Mouse (Mus musculus) heart, embryonic 16.5 days (tissue): ENCODE measurements around the gene Zfp385b. TPM values are rescaled to one million over a fixed set of nuclear protein-coding genes. Genes with fewer than 3 reads are reported as not detected.

Experiments used
- ATAC-seq: fragments of 200-750 bp; cut with Nextera tagmentation; replicated peaks from 2 replicates; pipeline ENCODE4 v1.8.0; 2017; ENCODE audit warnings: moderate number of reproducible peaks; ENCODE audit not compliant: insufficient read depth, low FRiP score; ENCODE audit errors: extremely low read depth
- H3K27ac ChIP-seq: fragments of 300-500 bp; sonication (generic); 2 replicates; pipeline ENCODE4 v1.5.1; 2014; ENCODE audit warnings: mild to moderate bottlenecking, low read length, control low read depth, moderate library complexity
- H3K27me3 ChIP-seq: fragments of 300-500 bp; sonication (generic); 2 replicates; pipeline ENCODE4 v1.6.1; 2014; ENCODE audit warnings: low read length, mixed read lengths; ENCODE audit not compliant: control insufficient read depth, insufficient read depth
- H3K36me3 ChIP-seq: fragments of 300-500 bp; sonication (generic); 2 replicates; pipeline ENCODE4 v1.6.1; 2014; ENCODE audit not compliant: control insufficient read depth, insufficient read depth
- H3K4me1 ChIP-seq: fragments of 300-500 bp; sonication (generic); 2 replicates; pipeline ENCODE4 v1.6.1; 2014; ENCODE audit warnings: low read length, mixed read lengths; ENCODE audit not compliant: control insufficient read depth, insufficient read depth
- H3K4me2 ChIP-seq: fragments of 300-500 bp; sonication (generic); 2 replicates; pipeline ENCODE4 v1.6.1; 2014; ENCODE audit warnings: low read depth, mild to moderate bottlenecking, control low read depth, low read length
- H3K4me3 ChIP-seq: fragments of 300-500 bp; sonication (generic); 2 replicates; pipeline ENCODE4 v1.5.1; 2014; ENCODE audit warnings: mild to moderate bottlenecking, control low read depth, low read length
- H3K9ac ChIP-seq: fragments of 300-500 bp; sonication (generic); 2 replicates; pipeline ENCODE4 v1.6.1; 2014; ENCODE audit warnings: low read length, control low read depth
- H3K9me3 ChIP-seq: fragments of 300-500 bp; sonication (generic); replicated peaks from 2 replicates; pipeline ENCODE4 v1.6.1; 2016; ENCODE audit warnings: low read length; ENCODE audit not compliant: control insufficient read depth
- WGBS: fragments of 180-500 bp; shearing (Covaris S2); extraction: QIAGEN DNeasy Blood & Tissue Kit; methylation state at CpG from one replicate; pipeline ENCODE4 v1.1.7; 2014; 5-methylcytosine and 5-hydroxymethylcytosine counted together
- polyA plus RNA-seq: library from polyadenylated mRNA; unstranded; fragments of >200 nt; fragmentation: Nextera tagmentation; extraction: Ambion mirVana; gene quantifications from 2 replicates; pipeline ENCODE4 v1.2.1, GENCODE M21; 2015

The Zfp385b gene
- polyA plus RNA-seq, 1 experiment from 2014 or later, result 3.8 TPM

DNA sequence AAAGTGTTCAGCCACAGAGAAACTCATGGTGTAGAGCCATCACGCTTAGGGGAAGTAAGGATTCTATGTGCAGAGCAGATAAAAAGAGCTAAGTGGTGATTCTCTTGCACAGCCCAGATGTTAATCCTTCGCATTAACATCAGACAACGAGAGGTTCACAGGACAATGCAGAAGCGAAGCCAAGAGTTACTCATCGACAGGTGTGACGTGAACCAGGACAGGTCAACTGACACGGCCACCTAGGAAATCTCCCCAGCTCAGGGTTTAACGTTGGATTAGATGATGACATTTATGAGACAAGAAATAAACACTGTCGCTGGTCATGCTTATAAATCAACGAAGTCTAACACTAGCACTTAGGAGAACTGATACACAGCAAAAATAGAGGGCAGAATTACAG is 341.9 kb downstream of the Zfp385b start:
- H3K4me2 ChIP-seq, result no peak overlapping the region
- peaks cover 5% of the 10 kb centered on the region for H3K9me3 ChIP-seq
- ATAC-seq, result no peak
- H3K9ac ChIP-seq, result no peak overlapping the region
- H3K4me3 ChIP-seq, result no peak overlapping the region
- no peaks in the 10 kb centered on the region for H3K4me1 ChIP-seq
- no peak overlapping the region for H3K27ac ChIP-seq
- H3K27me3 ChIP-seq, result no peaks in the 10 kb centered on the region
- H3K36me3 ChIP-seq, result no peaks in the 10 kb centered on the region; the same call in 1 of the 2 replicates
- WGBS, result 44% methylated on average over 10 of the region's 10 CpGs

GRCm38 (mm10) chr2:77476444-77476843 is 343.0 kb downstream of the Zfp385b start:
- WGBS, result 77% methylated on average over 8 of the region's 8 CpGs
- no peak for ATAC-seq

DNA sequence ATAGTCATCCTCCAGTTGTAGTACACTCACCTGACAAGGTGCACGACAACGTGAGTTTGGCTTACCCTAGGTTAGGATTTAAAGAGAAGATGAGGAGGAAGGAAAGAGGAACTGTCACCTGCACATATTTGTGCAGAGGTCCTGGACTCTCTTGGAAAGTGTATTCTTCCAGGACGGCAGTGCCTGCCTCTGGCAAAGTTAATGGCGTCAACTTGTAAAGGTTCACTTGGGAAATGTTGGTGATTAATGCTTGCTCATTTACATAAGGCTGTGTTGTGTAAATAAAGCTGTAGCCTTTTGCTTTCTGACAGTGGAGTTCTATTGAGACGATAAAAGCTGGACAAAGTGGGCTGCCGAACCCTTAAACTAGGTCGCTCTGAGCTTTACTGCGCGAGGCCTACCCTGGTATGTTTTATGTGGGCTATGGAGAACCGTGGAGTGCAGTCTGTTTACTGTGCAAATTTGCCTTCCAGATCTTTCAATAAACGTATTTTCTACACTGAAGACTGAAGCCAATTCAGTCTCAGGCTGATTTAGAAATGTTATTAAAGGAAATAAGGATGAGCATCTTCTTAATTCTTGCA is 347.1 kb downstream of the Zfp385b start:
- no peaks in the 10 kb centered on the region for H3K27me3 ChIP-seq
- H3K4me3 ChIP-seq, result no peak overlapping the region
- H3K4me2 ChIP-seq, result no peak overlapping the region
- H3K9me3 ChIP-seq, result peaks cover 5% of the 10 kb centered on the region
- WGBS, result 86% methylated on average over 11 of the region's 11 CpGs
- no peaks in the 10 kb centered on the region for H3K4me1 ChIP-seq
- no peak overlapping the region for H3K27ac ChIP-seq
- ATAC-seq, result no peak
- H3K36me3 ChIP-seq, result no peaks in the 10 kb centered on the region; the same call in 1 of the 2 replicates
- no peak overlapping the region for H3K9ac ChIP-seq

More at GRCm38 (mm10) chr2:77476444-77476843, 343.0 kb downstream of the Zfp385b start:
- Histone ChIP-seq H3K4me2 (no peak overlapping the region), H3K9ac (no peak overlapping the region), H3K27me3 (no peaks in the 10 kb centered on the region), H3K4me1 (no peaks in the 10 kb centered on the region), H3K9me3 (peaks cover 5% of the 10 kb centered on the region), H3K27ac (no peak overlapping the region), H3K36me3 (no peaks in the 10 kb centered on the region; the same call in 1 of the 2 replicates), H3K4me3 (no peak overlapping the region)

- Histone ChIP-seq H3K4me3 (no peak overlapping the region), H3K9me3 (peaks cover 5% of the 10 kb centered on the region), H3K4me1 (no peaks in the 10 kb centered on the region), H3K9ac (no peak overlapping the region), H3K4me2 (no peak overlapping the region), H3K27ac (no peak overlapping the region), H3K36me3 (no peaks in the 10 kb centered on the region; the same call in 1 of the 2 replicates), H3K27me3 (no peaks in the 10 kb centered on the region)
- ATAC-seq, result no peak
- 69% methylated on average over 7 of the region's 7 CpGs for WGBS
Measured at GRCm38 (mm10) chr2:77470716-77471115, 348.7 kb downstream of the Zfp385b start.

- H3K4me2 ChIP-seq, result no peak overlapping the region
- H3K27ac ChIP-seq, result no peak overlapping the region
- H3K9me3 ChIP-seq, result no peaks in the 10 kb centered on the region
- H3K4me1 ChIP-seq, result no peaks in the 10 kb centered on the region
- no peak overlapping the region for H3K9ac ChIP-seq
- ATAC-seq, result no peak
- H3K36me3 ChIP-seq, result no peaks in the 10 kb centered on the region
- 85% methylated on average over 10 of the region's 10 CpGs for WGBS
- no peak overlapping the region for H3K4me3 ChIP-seq
- no peaks in the 10 kb centered on the region for H3K27me3 ChIP-seq
Measured at GRCm38 (mm10) chr2:77461413-77461812, 358.0 kb downstream of the Zfp385b start.

- no peaks in the 10 kb centered on the region for H3K4me1 ChIP-seq
- no peaks in the 10 kb centered on the region for H3K36me3 ChIP-seq
- no peak overlapping the region for H3K4me2 ChIP-seq
- no peak for ATAC-seq
- H3K9ac ChIP-seq, result no peak overlapping the region
- H3K27ac ChIP-seq, result no peak overlapping the region
- no peaks in the 10 kb centered on the region for H3K27me3 ChIP-seq
- H3K9me3 ChIP-seq, result no peaks in the 10 kb centered on the region
- 59% methylated on average over 6 of the region's 6 CpGs for WGBS
- no peak overlapping the region for H3K4me3 ChIP-seq
Measured at GRCm38 (mm10) chr2:77460011-77460410, 359.4 kb downstream of the Zfp385b start.

DNA sequence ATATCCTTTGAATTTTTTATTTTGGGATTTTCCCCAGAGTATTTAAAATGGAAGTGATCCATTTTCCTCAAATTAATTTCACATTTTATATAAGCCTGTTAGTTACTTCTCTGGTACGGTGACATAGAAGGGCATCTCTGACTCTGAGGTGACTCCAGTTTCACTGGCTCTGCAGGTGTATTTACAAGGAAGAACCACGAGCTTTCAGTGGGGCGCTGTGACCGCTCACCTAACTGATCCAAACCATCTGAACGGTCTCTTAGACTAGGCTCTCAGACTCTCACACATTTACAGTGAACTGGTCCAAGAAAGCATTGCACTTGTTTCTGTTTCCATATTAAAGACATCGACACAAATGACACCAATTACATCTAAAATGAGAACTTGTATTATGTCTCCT is 361.0 kb downstream of the Zfp385b start:
- Histone ChIP-seq H3K9me3 (no peaks in the 10 kb centered on the region), H3K27ac (no peak overlapping the region), H3K4me3 (no peak overlapping the region), H3K36me3 (no peaks in the 10 kb centered on the region), H3K9ac (no peak overlapping the region), H3K4me2 (no peak overlapping the region), H3K27me3 (no peaks in the 10 kb centered on the region), H3K4me1 (peaks cover 7% of the 10 kb centered on the region)
- 88% methylated on average over 6 of the region's 6 CpGs for WGBS
- no peak for ATAC-seq

DNA sequence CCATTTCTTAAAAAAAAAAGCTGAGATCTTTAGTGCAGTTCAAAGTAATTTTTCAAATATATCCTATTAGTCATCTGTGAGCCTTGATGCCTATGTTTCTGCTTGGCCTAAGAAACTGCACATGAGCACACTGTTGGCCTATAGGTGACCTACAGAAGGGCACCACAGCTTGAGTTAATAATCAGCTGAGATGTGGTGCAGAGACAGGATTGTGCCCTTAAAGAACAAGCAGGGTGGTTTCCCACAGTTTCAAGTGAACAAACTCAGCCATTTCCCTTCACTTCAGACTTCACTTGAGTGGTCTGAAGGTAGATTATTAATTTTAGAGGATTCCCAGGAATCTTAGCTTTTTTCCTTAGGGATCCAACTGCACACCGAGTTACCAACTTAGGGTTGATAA is 362.3 kb downstream of the Zfp385b start:
- Histone ChIP-seq H3K4me3 (no peak overlapping the region), H3K36me3 (no peaks in the 10 kb centered on the region), H3K27me3 (no peaks in the 10 kb centered on the region), H3K9ac (no peak overlapping the region), H3K27ac (no peak overlapping the region), H3K4me2 (no peak overlapping the region), H3K9me3 (no peaks in the 10 kb centered on the region), H3K4me1 (peaks cover 7% of the 10 kb centered on the region)
- no peak for ATAC-seq
- 18% methylated on average over 1 of the region's 1 CpGs for WGBS

GRCm38 (mm10) chr2:77456602-77457001 is 362.8 kb downstream of the Zfp385b start:
- 42% methylated on average over 4 of the region's 4 CpGs for WGBS
- Histone ChIP-seq H3K4me1 (peaks cover 7% of the 10 kb centered on the region), H3K9me3 (no peaks in the 10 kb centered on the region), H3K4me2 (no peak overlapping the region), H3K27ac (no peak overlapping the region), H3K9ac (no peak overlapping the region), H3K27me3 (no peaks in the 10 kb centered on the region), H3K36me3 (no peaks in the 10 kb centered on the region), H3K4me3 (no peak overlapping the region)
- ATAC-seq, result no peak
